Mouse (Mus musculus) hindbrain, embryonic 11.5 days (tissue): ENCODE data around the gene Rapgef2. TPM values are rescaled to one million over a fixed set of nuclear protein-coding genes. Genes with fewer than 3 reads are reported as not detected.
"Not testable (repeated sequence)": the region's sequence is repeated elsewhere in the genome, so short reads cannot be mapped to it uniquely, and the experiment has no call there.

ENCODE experiments used
- ATAC-seq: fragments of 200-750 bp; cut with Nextera tagmentation; 2 replicates; pipeline ENCODE4 v1.8.0; 2017; ENCODE audit warnings: mild to moderate bottlenecking, moderate TSS enrichment, moderate library complexity; ENCODE audit not compliant: low FRiP score
- DNase-seq: peaks from one replicate; pipeline ENCODE4 v3.0.0-alpha.2; 2015; ENCODE audit warnings: low spot score
- H3K27ac ChIP-seq: fragments of 300-500 bp; sonication (generic); 2 replicates; pipeline ENCODE4 v1.5.1; 2014; ENCODE audit warnings: mild to moderate bottlenecking, low read depth, low read length
- H3K27me3 ChIP-seq: fragments of 300-500 bp; sonication (generic); 2 replicates; pipeline ENCODE4 v1.6.1; 2014; ENCODE audit warnings: mild to moderate bottlenecking, low read length, moderate library complexity, mixed read lengths; ENCODE audit not compliant: control insufficient read depth, insufficient read depth
- H3K36me3 ChIP-seq: fragments of 300-500 bp; sonication (generic); 2 replicates; pipeline ENCODE4 v1.6.1; 2014; ENCODE audit warnings: mild to moderate bottlenecking, low read length, moderate library complexity, mixed read lengths; ENCODE audit not compliant: control insufficient read depth, insufficient read depth
- H3K4me1 ChIP-seq: fragments of 300-500 bp; sonication (generic); replicated peaks from 2 replicates; pipeline ENCODE4 v1.6.1; 2014; ENCODE audit warnings: low read length, mixed read lengths; ENCODE audit not compliant: control insufficient read depth, insufficient read depth
- H3K4me2 ChIP-seq: fragments of 300-500 bp; sonication (generic); replicated peaks from 2 replicates; pipeline ENCODE4 v1.6.1; 2014; ENCODE audit warnings: mild to moderate bottlenecking, low read depth, low read length
- H3K4me3 ChIP-seq: fragments of 300-500 bp; sonication (generic); 2 replicates; pipeline ENCODE4 v1.5.1; 2014; ENCODE audit warnings: low read depth, low read length
- H3K9ac ChIP-seq: fragments of 300-500 bp; sonication (generic); 2 replicates; pipeline ENCODE4 v1.6.1; 2014; ENCODE audit warnings: low read depth, low read length
- H3K9me3 ChIP-seq: fragments of 300-500 bp; sonication (generic); 2 replicates; pipeline ENCODE4 v1.6.1; 2016; ENCODE audit warnings: low read length; ENCODE audit not compliant: control insufficient read depth
- WGBS: fragments of 180-500 bp; shearing (Covaris S2); extraction: QIAGEN DNeasy Blood & Tissue Kit; methylation state at CpG from one replicate; pipeline ENCODE4 v1.1.7; 2014; 5-methylcytosine and 5-hydroxymethylcytosine counted together
- polyA plus RNA-seq: library from polyadenylated mRNA; unstranded; fragments of >200 nt; fragmentation: Nextera tagmentation; extraction: Ambion mirVana; gene quantifications from 2 replicates; pipeline ENCODE4 v1.2.1, GENCODE M21; 2014

Rapgef2 gene
- polyA plus RNA-seq, 1 experiment from 2014 or later = 8.1 TPM

- H3K4me2 ChIP-seq, ATAC-seq, H3K9ac ChIP-seq, H3K9me3 ChIP-seq, H3K27ac ChIP-seq, H3K27me3 ChIP-seq, H3K36me3 ChIP-seq, DNase-seq, H3K4me1 ChIP-seq, H3K4me3 ChIP-seq: not testable (repeated sequence)
- 94% methylated on average over 2 of the region's 2 CpGs for WGBS
Observed at GRCm38 (mm10) chr3:79058491-79058890, 227.8 kb downstream of the Rapgef2 start.

- WGBS = 82% methylated on average over 5 of the region's 5 CpGs
- Histone ChIP-seq H3K27ac (no peak overlapping the region), H3K4me3 (no peak overlapping the region), H3K27me3 (no peaks in the 10 kb centered on the region), H3K9ac (no peak overlapping the region), H3K4me1 (no peaks in the 10 kb centered on the region), H3K4me2 (no peak overlapping the region), H3K9me3 (no peaks in the 10 kb centered on the region), H3K36me3 (no peaks in the 10 kb centered on the region)
- DNase-seq = no peak
- ATAC-seq = no peak
Observed at GRCm38 (mm10) chr3:79045251-79045650, 241.1 kb downstream of the Rapgef2 start.

GRCm38 (mm10) chr3:79042973-79043372 is 243.3 kb downstream of the Rapgef2 start:
- H3K4me3 ChIP-seq = no peak overlapping the region
- H3K36me3 ChIP-seq = no peaks in the 10 kb centered on the region
- H3K4me2 ChIP-seq = no peak overlapping the region
- DNase-seq (no peak), ATAC-seq (no peak)
- no peaks in the 10 kb centered on the region for H3K4me1 ChIP-seq
- H3K27ac ChIP-seq = no peak overlapping the region
- no peaks in the 10 kb centered on the region for H3K27me3 ChIP-seq
- no peak overlapping the region for H3K9ac ChIP-seq
- H3K9me3 ChIP-seq = no peaks in the 10 kb centered on the region
- 85% methylated on average over 3 of the region's 3 CpGs for WGBS

- WGBS = 51% methylated on average over 2 of the region's 2 CpGs
- no peak overlapping the region for H3K9ac ChIP-seq
- H3K27ac ChIP-seq = no peak overlapping the region
- H3K4me1 ChIP-seq = no peaks in the 10 kb centered on the region
- no peaks in the 10 kb centered on the region for H3K36me3 ChIP-seq
- H3K4me3 ChIP-seq = no peak overlapping the region
- H3K9me3 ChIP-seq = no peaks in the 10 kb centered on the region
- DNase-seq (no peak), ATAC-seq (no peak)
- H3K27me3 ChIP-seq = no peaks in the 10 kb centered on the region
- no peak overlapping the region for H3K4me2 ChIP-seq
Observed at GRCm38 (mm10) chr3:79039666-79040450, 246.5 kb downstream of the Rapgef2 start.

- H3K9me3 ChIP-seq = no peaks in the 10 kb centered on the region
- no peaks in the 10 kb centered on the region for H3K27me3 ChIP-seq
- ATAC-seq = no peak
- no peak overlapping the region for H3K27ac ChIP-seq
- H3K4me3 ChIP-seq = no peak overlapping the region
- WGBS = 56% methylated on average over 2 of the region's 2 CpGs
- H3K4me1 ChIP-seq = no peaks in the 10 kb centered on the region
- H3K9ac ChIP-seq = no peak overlapping the region
- H3K36me3 ChIP-seq = no peaks in the 10 kb centered on the region
- no peak for DNase-seq
- H3K4me2 ChIP-seq = no peak overlapping the region
Observed at GRCm38 (mm10) chr3:79039008-79039407, 247.3 kb downstream of the Rapgef2 start.

GRCm38 (mm10) chr3:79034457-79034856 is 251.9 kb downstream of the Rapgef2 start:
- no peaks in the 10 kb centered on the region for H3K4me1 ChIP-seq
- WGBS = 95% methylated on average over 2 of the region's 2 CpGs
- no peak overlapping the region for H3K27ac ChIP-seq
- H3K9ac ChIP-seq = no peak overlapping the region
- H3K4me2 ChIP-seq = no peak overlapping the region
- no peaks in the 10 kb centered on the region for H3K36me3 ChIP-seq
- H3K9me3 ChIP-seq = no peaks in the 10 kb centered on the region
- H3K4me3 ChIP-seq = no peak overlapping the region
- H3K27me3 ChIP-seq = no peaks in the 10 kb centered on the region
- no peak for DNase-seq
- no peak for ATAC-seq

GRCm38 (mm10) chr3:79030855-79031254 is 255.5 kb downstream of the Rapgef2 start:
- H3K4me3 ChIP-seq = no peak overlapping the region
- no peak overlapping the region for H3K9ac ChIP-seq
- no peaks in the 10 kb centered on the region for H3K27me3 ChIP-seq
- ATAC-seq (no peak), DNase-seq (no peak)
- no peaks in the 10 kb centered on the region for H3K4me1 ChIP-seq
- H3K9me3 ChIP-seq = no peaks in the 10 kb centered on the region
- H3K36me3 ChIP-seq = no peaks in the 10 kb centered on the region
- H3K4me2 ChIP-seq = no peak overlapping the region
- H3K27ac ChIP-seq = no peak overlapping the region
- 79% methylated on average over 4 of the region's 4 CpGs for WGBS

- WGBS = 88% methylated on average over 14 of the region's 14 CpGs
- Histone ChIP-seq H3K9me3 (no peaks in the 10 kb centered on the region), H3K36me3 (no peaks in the 10 kb centered on the region), H3K4me2 (no peak overlapping the region), H3K9ac (no peak overlapping the region), H3K4me1 (no peaks in the 10 kb centered on the region), H3K27ac (no peak overlapping the region), H3K4me3 (no peak overlapping the region), H3K27me3 (no peaks in the 10 kb centered on the region)
- ATAC-seq (no peak), DNase-seq (no peak)
Observed at GRCm38 (mm10) chr3:79028153-79028878, 258.0 kb downstream of the Rapgef2 start.

GRCm38 (mm10) chr3:79025983-79026382 is 260.3 kb downstream of the Rapgef2 start:
- Histone ChIP-seq H3K36me3 (no peaks in the 10 kb centered on the region), H3K4me2 (no peak overlapping the region), H3K9me3 (no peaks in the 10 kb centered on the region), H3K9ac (no peak overlapping the region), H3K4me1 (no peaks in the 10 kb centered on the region), H3K4me3 (no peak overlapping the region), H3K27me3 (no peaks in the 10 kb centered on the region), H3K27ac (no peak overlapping the region)
- ATAC-seq (no peak), DNase-seq (no peak)
- 75% methylated on average over 3 of the region's 3 CpGs for WGBS
